Mouse (Mus musculus): ENCODE results near the gene Vmp1. TPM values are rescaled to one million over a fixed set of nuclear protein-coding genes. Genes with fewer than 3 reads are reported as not detected.
A peak's percentile ranks its signal among the peaks of the same experiment; 100 is the strongest.

Gene Vmp1
- polyA plus RNA-seq, 1 experiment from 2014 or later, result 97.9 TPM

DNA sequence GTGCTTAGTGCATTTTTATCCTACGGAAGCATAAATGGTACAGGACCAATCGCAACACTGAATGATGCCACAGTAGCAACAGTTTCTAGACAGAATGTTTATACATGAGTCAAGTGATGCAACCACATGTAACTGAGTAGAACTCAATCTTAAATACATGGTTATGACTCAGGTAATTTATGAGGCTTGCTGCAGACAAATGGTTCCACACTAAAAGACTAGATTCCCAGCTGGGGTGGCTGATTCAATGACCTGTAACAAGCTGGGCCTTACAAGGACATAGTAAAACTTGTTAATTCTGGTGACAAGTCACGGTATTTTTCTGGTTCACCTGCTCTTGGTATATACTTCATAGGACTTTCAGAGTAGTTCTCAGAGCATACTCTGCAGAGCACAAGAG, 7.8 kb upstream of the Vmp1 start:
- DNase-seq (ENCODE audit: low spot score), result no peak
- Histone ChIP-seq H3K27me3 (ENCODE audit: low read depth, poor library complexity, severe bottlenecking) (no peaks in the 10 kb centered on the region), H3K9me3 (replicated peaks) (no peaks in the 10 kb centered on the region), H3K4me3 (no peak overlapping the region), H3K36me3 (peaks cover 97% of the 10 kb centered on the region), H3K27ac (no peak overlapping the region), H3K4me1 (no peaks in the 10 kb centered on the region)
- 94% methylated on average over 3 of the region's 3 CpGs for WGBS

DNA sequence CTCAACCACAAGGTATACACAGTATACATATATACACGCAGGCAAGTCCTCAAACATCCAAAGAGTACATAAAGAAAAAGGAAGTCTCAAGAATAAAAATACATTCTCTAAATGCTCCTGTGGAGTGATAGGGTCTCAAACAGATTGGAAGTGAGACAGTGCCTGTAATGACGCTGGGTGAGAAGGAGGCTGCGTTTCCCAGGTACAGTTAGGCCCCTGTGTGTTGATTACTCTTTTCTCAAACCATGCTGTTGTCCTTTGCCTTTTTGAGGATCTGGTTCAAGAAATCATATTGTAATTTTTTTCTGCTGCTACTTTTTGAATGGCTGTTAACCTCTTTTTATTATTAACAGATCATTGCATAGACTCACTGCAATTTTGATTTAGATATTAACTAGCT, 6.7 kb upstream of the Vmp1 start:
- WGBS, result 90% methylated on average over 3 of the region's 3 CpGs

DNA sequence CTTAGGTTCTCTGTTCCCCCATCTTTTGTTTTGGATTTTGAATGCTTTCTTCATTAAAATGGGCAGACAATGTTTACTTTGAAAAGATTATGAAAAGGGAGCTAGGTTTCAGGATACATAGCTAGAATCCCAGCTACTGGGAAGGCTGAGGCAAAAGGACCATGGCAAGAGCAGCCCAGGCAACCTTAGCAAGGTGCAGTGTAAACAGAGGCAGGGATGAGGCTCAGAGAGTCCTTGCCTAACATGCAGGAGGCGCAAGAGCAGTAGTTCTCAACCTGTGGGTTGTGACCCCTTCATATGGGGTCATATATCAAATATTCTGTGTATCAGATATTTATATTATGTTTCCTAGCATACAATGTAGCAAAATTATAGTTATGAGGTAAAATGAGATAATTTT, 1.7 kb upstream of the Vmp1 start:
- peaks cover 49% of the 10 kb centered on the region for H3K36me3 ChIP-seq
- no peaks in the 10 kb centered on the region for H3K27me3 ChIP-seq (ENCODE audit: low read depth, poor library complexity, severe bottlenecking)
- H3K27ac ChIP-seq, result no peak overlapping the region
- 86% methylated on average over 1 of the region's 1 CpGs for WGBS
- H3K4me3 ChIP-seq, result peak overlapping the region; percentile 86
- no peaks in the 10 kb centered on the region for H3K9me3 ChIP-seq (replicated peaks)
- no peak for DNase-seq (ENCODE audit: low spot score)
- H3K4me1 ChIP-seq, result peaks cover 23% of the 10 kb centered on the region

More for the DNA sequence above, 6.7 kb upstream of the Vmp1 start:
- no peak overlapping the region for H3K27ac ChIP-seq
- peaks cover 98% of the 10 kb centered on the region for H3K36me3 ChIP-seq
- DNase-seq (ENCODE audit: low spot score), result no peak
- no peak overlapping the region for H3K4me3 ChIP-seq
- H3K9me3 ChIP-seq (replicated peaks), result no peaks in the 10 kb centered on the region
- peaks cover 6% of the 10 kb centered on the region for H3K4me1 ChIP-seq
- no peaks in the 10 kb centered on the region for H3K27me3 ChIP-seq (ENCODE audit: low read depth, poor library complexity, severe bottlenecking)

- Histone ChIP-seq H3K4me1 (peaks cover 23% of the 10 kb centered on the region), H3K27me3 (ENCODE audit: low read depth, poor library complexity, severe bottlenecking) (no peaks in the 10 kb centered on the region), H3K9me3 (replicated peaks) (no peaks in the 10 kb centered on the region), H3K36me3 (peaks cover 39% of the 10 kb centered on the region), H3K27ac (peak overlapping the region; percentile 92), H3K4me3 (peak overlapping the region; percentile 86)
- DNase-seq (ENCODE audit: low spot score), result no peak
- WGBS, result 11% methylated on average over 20 of the region's 20 CpGs
These were observed 733 bp upstream of the Vmp1 start for GRCm38 (mm10) chr11:86684126-86685012.

GRCm38 (mm10) chr11:86682861-86683260, 775 bp downstream of the Vmp1 start:
- peaks cover 23% of the 10 kb centered on the region for H3K4me1 ChIP-seq
- no peaks in the 10 kb centered on the region for H3K27me3 ChIP-seq (ENCODE audit: low read depth, poor library complexity, severe bottlenecking)
- WGBS, result 40% methylated on average over 7 of the region's 7 CpGs
- peak overlapping the region; percentile 92; the same call in 1 of the 2 replicates for H3K27ac ChIP-seq
- no peak for DNase-seq (ENCODE audit: low spot score)
- H3K9me3 ChIP-seq (replicated peaks), result no peaks in the 10 kb centered on the region
- peak overlapping the region; percentile 86 for H3K4me3 ChIP-seq
- peaks cover 24% of the 10 kb centered on the region for H3K36me3 ChIP-seq

DNA sequence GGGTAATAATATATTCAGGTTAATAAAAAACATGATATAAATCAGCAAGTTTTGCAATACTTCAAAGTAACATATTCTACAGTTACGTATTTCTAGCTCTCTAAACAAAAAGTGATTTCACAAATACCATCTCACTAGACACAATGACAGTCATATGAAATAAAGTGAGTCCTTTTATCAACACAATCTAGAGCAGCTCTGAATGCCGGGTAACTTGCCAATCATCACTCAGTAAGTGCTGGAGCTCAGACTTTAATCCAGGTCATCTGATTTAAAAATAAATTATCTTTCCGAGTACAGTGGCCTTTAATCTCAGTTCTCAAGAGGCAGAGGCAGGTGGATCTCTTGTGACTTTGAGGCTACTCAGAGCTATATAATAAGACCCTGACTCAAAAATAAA, 2.2 kb downstream of the Vmp1 start:
- DNase-seq (ENCODE audit: low spot score), result no peak
- Histone ChIP-seq H3K27ac (no peak overlapping the region), H3K27me3 (ENCODE audit: low read depth, poor library complexity, severe bottlenecking) (no peaks in the 10 kb centered on the region), H3K4me1 (peaks cover 23% of the 10 kb centered on the region), H3K36me3 (peaks cover 17% of the 10 kb centered on the region), H3K9me3 (replicated peaks) (no peaks in the 10 kb centered on the region), H3K4me3 (no peak overlapping the region)
- WGBS, result 90% methylated on average over 3 of the region's 3 CpGs

DNA sequence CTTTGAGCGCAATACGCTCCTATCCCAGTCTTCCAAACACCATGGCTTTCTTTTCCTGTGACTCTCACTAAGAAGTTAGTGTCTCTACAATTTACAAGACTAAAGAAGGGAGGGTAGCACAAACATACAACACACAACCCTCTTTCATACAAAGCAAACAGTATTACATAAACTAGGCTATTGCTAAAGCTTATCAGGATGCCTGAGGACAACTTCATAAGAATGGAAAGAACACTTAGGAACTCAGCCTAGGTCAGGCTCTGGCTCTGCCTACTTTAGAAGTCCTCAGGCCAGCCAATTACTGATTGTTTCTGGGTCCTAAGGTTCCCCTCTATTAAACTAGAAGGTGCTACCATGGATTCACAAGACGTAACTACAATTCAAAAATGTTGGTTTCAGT, 2.9 kb downstream of the Vmp1 start:
- peaks cover 21% of the 10 kb centered on the region for H3K4me1 ChIP-seq
- DNase-seq (ENCODE audit: low spot score), result no peak
- H3K9me3 ChIP-seq (replicated peaks), result no peaks in the 10 kb centered on the region
- 94% methylated on average over 3 of the region's 3 CpGs for WGBS
- peaks cover 12% of the 10 kb centered on the region for H3K36me3 ChIP-seq
- no peak overlapping the region for H3K27ac ChIP-seq
- H3K4me3 ChIP-seq, result no peak overlapping the region
- H3K27me3 ChIP-seq (ENCODE audit: low read depth, poor library complexity, severe bottlenecking), result no peaks in the 10 kb centered on the region

- peaks cover 8% of the 10 kb centered on the region; the same call in 1 of the 2 replicates for H3K36me3 ChIP-seq
- no peak overlapping the region for H3K4me3 ChIP-seq
- H3K27ac ChIP-seq, result no peak overlapping the region
- H3K27me3 ChIP-seq (ENCODE audit: low read depth, poor library complexity, severe bottlenecking), result no peaks in the 10 kb centered on the region
- peaks cover 10% of the 10 kb centered on the region for H3K4me1 ChIP-seq
- 90% methylated on average over 5 of the region's 5 CpGs for WGBS
- no peak for DNase-seq (ENCODE audit: low spot score)
- no peaks in the 10 kb centered on the region for H3K9me3 ChIP-seq (replicated peaks)
These were observed 4.7 kb downstream of the Vmp1 start for GRCm38 (mm10) chr11:86678957-86679356.

DNA sequence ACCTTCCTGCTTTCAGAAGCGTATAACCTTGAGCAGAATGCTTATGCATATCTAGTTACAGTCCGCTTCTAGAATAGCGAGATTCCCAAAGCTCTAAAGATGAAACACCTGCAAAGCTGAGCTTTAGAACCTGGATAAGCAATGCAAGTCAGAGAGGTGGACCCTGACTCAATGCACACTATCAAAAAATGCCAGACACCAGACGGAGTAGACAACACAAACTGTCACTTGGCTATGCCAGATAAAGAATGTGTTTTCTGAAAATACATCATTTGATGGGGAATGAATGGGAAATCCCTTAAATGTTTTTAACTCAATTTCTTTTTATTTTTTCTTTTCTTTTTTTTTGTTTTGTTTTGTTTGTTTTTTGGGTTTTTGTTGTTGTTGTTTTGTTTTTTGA, 8.1 kb downstream of the Vmp1 start:
- H3K9me3 ChIP-seq (replicated peaks), result no peaks in the 10 kb centered on the region
- no peaks in the 10 kb centered on the region for H3K4me1 ChIP-seq
- H3K4me3 ChIP-seq, result no peak overlapping the region
- 93% methylated on average over 4 of the region's 4 CpGs for WGBS
- no peak for DNase-seq (ENCODE audit: low spot score)
- H3K27ac ChIP-seq, result no peak overlapping the region
- H3K36me3 ChIP-seq, result peaks cover 8% of the 10 kb centered on the region; the same call in 1 of the 2 replicates
- no peaks in the 10 kb centered on the region for H3K27me3 ChIP-seq (ENCODE audit: low read depth, poor library complexity, severe bottlenecking)

DNA sequence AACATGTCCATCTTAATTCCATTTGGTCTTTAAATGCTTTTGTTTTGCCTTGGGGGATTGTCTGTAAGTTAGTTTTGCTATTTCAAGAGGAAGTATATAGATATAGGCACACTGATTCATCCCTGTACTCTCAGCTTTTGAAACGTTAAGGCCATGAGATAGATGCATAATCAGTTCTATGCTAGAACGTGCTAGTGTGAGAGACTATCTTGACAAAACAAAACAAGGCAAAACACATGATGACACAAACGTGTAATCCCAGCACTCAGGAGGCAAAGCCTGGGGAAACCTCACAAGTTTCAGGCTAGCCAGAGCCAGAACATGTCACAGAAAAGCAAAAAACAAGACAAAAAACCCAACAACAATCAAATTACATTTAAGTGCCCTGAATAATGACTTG, 10.9 kb downstream of the Vmp1 start:
- WGBS, result 87% methylated on average over 3 of the region's 3 CpGs
- DNase-seq (ENCODE audit: low spot score), result no peak

GRCm38 (mm10) chr11:86671041-86671675, 12.5 kb downstream of the Vmp1 start:
- Histone ChIP-seq H3K27ac (no peak overlapping the region), H3K4me1 (no peaks in the 10 kb centered on the region), H3K4me3 (no peak overlapping the region), H3K36me3 (no peaks in the 10 kb centered on the region), H3K9me3 (replicated peaks) (no peaks in the 10 kb centered on the region), H3K27me3 (ENCODE audit: low read depth, poor library complexity, severe bottlenecking) (no peaks in the 10 kb centered on the region)
- DNase-seq (ENCODE audit: low spot score), result no peak
- 80% methylated on average over 3 of the region's 3 CpGs for WGBS

More for the DNA sequence above, 10.9 kb downstream of the Vmp1 start:
- peaks cover 8% of the 10 kb centered on the region; the same call in 1 of the 2 replicates for H3K36me3 ChIP-seq
- H3K9me3 ChIP-seq (replicated peaks), result no peaks in the 10 kb centered on the region
- H3K4me1 ChIP-seq, result no peaks in the 10 kb centered on the region
- no peaks in the 10 kb centered on the region for H3K27me3 ChIP-seq (ENCODE audit: low read depth, poor library complexity, severe bottlenecking)
- no peak overlapping the region for H3K27ac ChIP-seq
- H3K4me3 ChIP-seq, result no peak overlapping the region

DNA sequence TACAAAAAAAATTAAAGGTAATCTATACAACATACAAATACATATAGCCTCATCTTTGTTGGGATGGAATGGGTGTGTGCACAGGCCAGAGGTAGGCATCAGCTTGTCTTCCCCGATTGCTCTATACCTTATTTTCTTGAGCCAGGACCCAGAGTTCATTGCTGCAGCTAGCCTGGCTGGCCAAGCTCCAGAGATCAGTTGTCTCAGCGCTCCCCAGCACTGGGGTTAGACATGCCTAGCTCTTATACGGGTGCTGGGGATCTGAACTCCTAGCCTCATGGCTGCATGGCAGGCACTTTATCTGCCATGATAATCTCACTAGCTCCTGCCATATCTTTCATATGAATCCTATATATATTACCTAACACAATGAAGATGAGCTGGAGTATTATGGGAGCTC, 15.5 kb downstream of the Vmp1 start:
- Histone ChIP-seq H3K4me3 (no peak overlapping the region), H3K27ac (no peak overlapping the region), H3K27me3 (ENCODE audit: low read depth, poor library complexity, severe bottlenecking) (no peaks in the 10 kb centered on the region), H3K36me3 (peaks cover 25% of the 10 kb centered on the region), H3K4me1 (no peaks in the 10 kb centered on the region), H3K9me3 (replicated peaks) (no peaks in the 10 kb centered on the region)
- DNase-seq (ENCODE audit: low spot score), result no peak
- WGBS, result 89% methylated on average over 3 of the region's 3 CpGs

DNA sequence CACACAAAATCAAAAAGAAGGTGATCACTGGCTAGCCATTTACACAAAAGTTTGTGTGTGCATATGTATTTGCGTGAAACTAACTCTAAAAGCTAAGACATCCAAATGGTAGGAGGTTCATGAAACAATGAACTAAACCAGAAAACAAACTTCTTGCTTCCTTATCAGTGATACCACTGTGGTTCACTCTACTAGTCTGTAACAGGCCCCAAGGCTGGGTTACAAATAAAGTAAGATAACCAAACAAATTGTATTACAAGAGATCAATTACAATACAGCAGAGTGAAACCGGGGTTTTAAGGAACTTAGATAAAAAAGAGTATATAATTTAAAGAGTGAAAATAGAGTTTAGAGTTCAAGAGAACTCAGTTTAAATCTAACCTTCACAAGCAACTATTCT, 16.1 kb downstream of the Vmp1 start:
- Histone ChIP-seq H3K4me1 (no peaks in the 10 kb centered on the region), H3K27ac (no peak overlapping the region), H3K4me3 (no peak overlapping the region), H3K36me3 (peaks cover 27% of the 10 kb centered on the region), H3K27me3 (ENCODE audit: low read depth, poor library complexity, severe bottlenecking) (no peaks in the 10 kb centered on the region), H3K9me3 (replicated peaks) (no peaks in the 10 kb centered on the region)
- 90% methylated on average over 2 of the region's 2 CpGs for WGBS
- DNase-seq (ENCODE audit: low spot score), result no peak

Measured in limb, embryonic 10.5 days (tissue).